Mouse (Mus musculus) heart, embryonic 10.5 days (tissue): Measurements from ENCODE around the gene Ncoa6. TPM values are rescaled to one million over a fixed set of nuclear protein-coding genes. Genes with fewer than 3 reads are reported as not detected.

Source experiments
- microRNA counts: library from miRNA; unstranded; fragments of <30 nt; microRNA quantifications from one replicate; lab custom pipeline; 2017
- microRNA-seq: library from miRNA; unstranded; fragments of <30 nt; microRNA quantifications from one replicate; pipeline ENCODE4, GENCODE M21; 2017
- polyA plus RNA-seq: library from polyadenylated mRNA; unstranded; fragments of >200 nt; fragmentation: Nextera tagmentation; extraction: Ambion mirVana; gene quantifications from 2 replicates; pipeline ENCODE4 v1.2.1, GENCODE M21; 2016

Ncoa6 gene
- polyA plus RNA-seq, 1 experiment from 2014 or later = 17.9 TPM

MicroRNA genes within 50 kb of the gene (microRNA counts, 519-probe panel; counts per million panel counts)
- not detected for microRNA mmu-miR-695 (lab: Ali Mortazavi, UCI)

Small RNA genes within 50 kb of the gene (microRNA-seq; reads per million reads assigned to microRNA genes)
- not detected for gene Mir695

Other genes starting within 250 kb of the Ncoa6 start
- 380 and 389 TPM in 2 replicates for gene Dynlrb1, start 237.4 kb downstream of the Ncoa6 start, polyA plus RNA-seq
- gene Map1lc3a, start 197.6 kb downstream of the Ncoa6 start, polyA plus RNA-seq = 140 and 172 TPM in 2 replicates
- gene Pigu, start 116.5 kb downstream of the Ncoa6 start, polyA plus RNA-seq = 60.3 and 61.2 TPM in 2 replicates
- 61.4 and 118 TPM in 2 replicates for gene Trp53inp2, start 92.8 kb downstream of the Ncoa6 start, polyA plus RNA-seq
- 8.9 and 12.9 TPM in 2 replicates for gene Acss2, start 44.1 kb upstream of the Ncoa6 start, polyA plus RNA-seq
- gene Ggt7, start 44.3 kb upstream of the Ncoa6 start, polyA plus RNA-seq = 3.1 and 3.9 TPM in 2 replicates
- gene Gss, start 118.9 kb upstream of the Ncoa6 start, polyA plus RNA-seq = 24.2 and 29.1 TPM in 2 replicates
- gene Myh7b, start 137.3 kb upstream of the Ncoa6 start, polyA plus RNA-seq = 12.4 and 15.7 TPM in 2 replicates
- gene Trpc4ap, start 218.5 kb upstream of the Ncoa6 start, polyA plus RNA-seq = 101 and 107 TPM in 2 replicates